Mouse (Mus musculus) CH12.LX (cell line): ENCODE measurements at regions not wholly inside any gene's neighbourhood (a gene's known extent, or its start where the extent isn't known, plus 50 kb on each side); places are given as distances from the start of the nearest gene placed in this dataset.

ENCODE experiments used
- DNase-seq: peaks from one replicate; pipeline ENCODE4 v3.0.0-alpha.2; 2013; ENCODE audit errors: extremely low read depth
- H3K27ac ChIP-seq: 2 replicates; pipeline ENCODE4 v1.5.1; 2012; ENCODE audit warnings: low read depth, mild to moderate bottlenecking, control low read depth, moderate library complexity; ENCODE audit not compliant: insufficient read depth
- H3K27me3 ChIP-seq: replicated peaks from 2 replicates; pipeline ENCODE3; 2012; ENCODE audit warnings: inconsistent platforms
- H3K36me3 ChIP-seq, 2 experiments: replicated peaks in 1 of 2; 2 replicates each; pipeline versions ENCODE3 to v1.6.1; 2012; ENCODE audit warnings: inconsistent platforms in 1 of 2, low read length in 1 of 2, mild to moderate bottlenecking in 1 of 2, mixed read lengths in 1 of 2, moderate library complexity in 1 of 2; ENCODE audit not compliant: control insufficient read depth in 1 of 2, insufficient read depth in 1 of 2
- H3K4me1 ChIP-seq, 2 experiments: 2 replicates each; pipeline ENCODE4 v1.6.1; 2012; ENCODE audit warnings: inconsistent platforms in 1 of 2, moderate library complexity in 1 of 2; ENCODE audit not compliant: insufficient read depth in 2 of 2, control insufficient read depth in 1 of 2
- H3K4me2 ChIP-seq: 2 replicates; pipeline ENCODE4 v1.6.1; 2012; ENCODE audit warnings: low read depth, mild to moderate bottlenecking, control low read depth; ENCODE audit not compliant: poor library complexity, insufficient read depth, severe bottlenecking
- H3K4me3 ChIP-seq, 3 experiments: fragments of 150-350 bp in 1 of 3; sonication (generic) in 1 of 3; replicated peaks in 1 of 3; 2 replicates each; pipeline versions ENCODE3 to v1.5.1; 2011 to 2012; ENCODE audit warnings: low read depth in 2 of 3, low read length in 2 of 3, mild to moderate bottlenecking in 2 of 3, moderate library complexity in 2 of 3, control low read depth in 1 of 3, improper control_type of control experiment in 1 of 3, inconsistent platforms in 1 of 3, mixed read lengths in 1 of 3; ENCODE audit not compliant: poor library complexity in 1 of 3
- H3K79me2 ChIP-seq: replicated peaks from 2 replicates; pipeline ENCODE4 v1.6.1; 2012; ENCODE audit warnings: mild to moderate bottlenecking, moderate library complexity; ENCODE audit not compliant: control insufficient read depth, poor library complexity, insufficient read depth, severe bottlenecking; ENCODE audit errors: extremely low read depth
- H3K9ac ChIP-seq: 2 replicates; pipeline ENCODE4 v1.6.1; 2012; ENCODE audit warnings: low read depth, mild to moderate bottlenecking, control low read depth, moderate library complexity; ENCODE audit not compliant: insufficient read depth
- H3K9me3 ChIP-seq: replicated peaks from 2 replicates; pipeline ENCODE3; 2012; ENCODE audit warnings: low read length, inconsistent platforms, mixed read lengths
- BHLHE40 ChIP-seq: IDR thresholded peaks from 2 replicates; pipeline ENCODE4 v1.6.1; 2011; ENCODE audit warnings: mild to moderate bottlenecking, low read depth, low read length, improper control_type of control experiment
- CHD2 ChIP-seq: IDR thresholded peaks from 2 replicates; pipeline ENCODE4 v1.6.1; 2011; ENCODE audit warnings: low read length, improper control_type of control experiment
- CTCF ChIP-seq, 2 experiments: IDR thresholded peaks in 1 of 2; conservative IDR thresholded peaks in 1 of 2; 2 replicates each; pipeline ENCODE4 v1.5.1; 2011 to 2012; ENCODE audit warnings: low read depth in 2 of 2, low read length in 2 of 2, improper control_type of control experiment in 1 of 2, inconsistent platforms in 1 of 2, mild to moderate bottlenecking in 1 of 2, moderate library complexity in 1 of 2
- E2F4 ChIP-seq: IDR thresholded peaks from 2 replicates; pipeline ENCODE4 v1.6.1; 2011; ENCODE audit warnings: low read depth, low read length, improper control_type of control experiment; ENCODE audit not compliant: insufficient replicate concordance
- ELF1 ChIP-seq: IDR thresholded peaks from 2 replicates; pipeline ENCODE4 v1.6.1; 2014; ENCODE audit warnings: low read depth, mild to moderate bottlenecking, inconsistent platforms, low read length, improper control_type of control experiment
- ETS1 ChIP-seq: conservative IDR thresholded peaks from 2 replicates; pipeline ENCODE4 v1.6.1; 2012; ENCODE audit warnings: low read depth, mild to moderate bottlenecking, inconsistent platforms, low read length, improper control_type of control experiment, moderate library complexity
- GABPA ChIP-seq: IDR thresholded peaks from 2 replicates; pipeline ENCODE4 v1.6.1; 2012; ENCODE audit warnings: low read depth, low read length, improper control_type of control experiment, inconsistent platforms; ENCODE audit not compliant: insufficient replicate concordance
- HCFC1 ChIP-seq: IDR thresholded peaks from 2 replicates; pipeline ENCODE4 v1.6.1; 2012; ENCODE audit warnings: low read depth, mild to moderate bottlenecking, inconsistent platforms, low read length, improper control_type of control experiment
- MAFK ChIP-seq: IDR thresholded peaks from 2 replicates; pipeline ENCODE4 v1.6.1; 2011; ENCODE audit warnings: low read length, improper control_type of control experiment; ENCODE audit not compliant: insufficient replicate concordance
- MAX ChIP-seq: IDR thresholded peaks from 2 replicates; pipeline ENCODE4 v1.6.1; 2011; ENCODE audit warnings: low read length, improper control_type of control experiment
- MAZ ChIP-seq: IDR thresholded peaks from 2 replicates; pipeline ENCODE4 v1.6.1; 2012; ENCODE audit warnings: low read depth, mild to moderate bottlenecking, inconsistent platforms, low read length, improper control_type of control experiment, moderate library complexity
- MEF2A ChIP-seq: IDR thresholded peaks from 2 replicates; pipeline ENCODE4 v1.6.1; 2014; ENCODE audit warnings: low read depth, mild to moderate bottlenecking, inconsistent platforms, low read length, improper control_type of control experiment, borderline replicate concordance
- MXI1 ChIP-seq: IDR thresholded peaks from 2 replicates; pipeline ENCODE4 v1.6.1; 2011; ENCODE audit warnings: mild to moderate bottlenecking, low read depth, low read length, improper control_type of control experiment
- PAX5 ChIP-seq: IDR thresholded peaks from 2 replicates; pipeline ENCODE4 v1.6.1; 2012; ENCODE audit warnings: low read length, inconsistent platforms, mixed read lengths
- POLR2AphosphoS2 ChIP-seq: IDR thresholded peaks from 2 replicates; pipeline ENCODE4 v1.6.1; 2011; ENCODE audit warnings: low read depth, low read length, improper control_type of control experiment
- RAD21 ChIP-seq: IDR thresholded peaks from 2 replicates; pipeline ENCODE4 v1.6.1; 2011; ENCODE audit warnings: low read depth, mild to moderate bottlenecking, low read length, improper control_type of control experiment, moderate library complexity
- RCOR1 ChIP-seq: conservative IDR thresholded peaks from 2 replicates; pipeline ENCODE4 v1.6.1; 2012; ENCODE audit warnings: low read depth, mild to moderate bottlenecking, inconsistent platforms, low read length, improper control_type of control experiment
- SMC3 ChIP-seq: IDR thresholded peaks from 2 replicates; pipeline ENCODE4 v1.6.1; 2011; ENCODE audit warnings: low read depth, low read length, improper control_type of control experiment
- TBP ChIP-seq: conservative IDR thresholded peaks from 2 replicates; pipeline ENCODE4 v1.6.1; 2011; ENCODE audit warnings: low read depth, low read length, improper control_type of control experiment
- UBTF ChIP-seq: IDR thresholded peaks from 2 replicates; pipeline ENCODE4 v1.6.1; 2012; ENCODE audit warnings: low read depth, mild to moderate bottlenecking, inconsistent platforms, low read length, improper control_type of control experiment, moderate library complexity
- ZC3H11A ChIP-seq: IDR thresholded peaks from 2 replicates; pipeline ENCODE4 v1.6.1; 2012; ENCODE audit warnings: low read depth, mild to moderate bottlenecking, inconsistent platforms, low read length, improper control_type of control experiment
- dilution Hi-C: fragments of 300-500 bp; cut with MboI; formaldehyde crosslinking; loops from 2 replicates; pipeline ENCODE4 v1.14.3; 2020; ENCODE audit warnings: low sequenced_read_pairs; ENCODE audit not compliant: extremely low pct_unique_long_range_greater_than_20kb, extremely low pct_ligation_motif_present
- in situ Hi-C: fragments of 300-500 bp; cut with MboI; formaldehyde crosslinking; loops from 3 replicates; pipeline ENCODE4 v1.14.3; 2019; ENCODE audit warnings: low sequenced_read_pairs, low pct_ligation_motif_present, low pct_unique_long_range_greater_than_20kb, mixed read lengths

GRCm38 (mm10) chr3:144013481-144014125, 191.4 kb downstream of the Lmo4 start:
- no peaks in the 10 kb centered on the region for H3K79me2 ChIP-seq
- TF ChIP-seq BHLHE40 (no peak), ETS1 (no peak), GABPA (no peak), ELF1 (no peak), PAX5 (no peak), SMC3 (no peak), MAFK (no peak)
- DNase-seq = no peak
- in situ Hi-C loops (no loop called here), dilution Hi-C loops (no loop called here)
- no peak overlapping the region for H3K27ac ChIP-seq
- no peak overlapping the region for H3K4me3 ChIP-seq
- no peaks in the 10 kb centered on the region for H3K36me3 ChIP-seq
- H3K27me3 ChIP-seq = no peaks in the 10 kb centered on the region
- no peak overlapping the region for H3K4me2 ChIP-seq
- no peaks in the 10 kb centered on the region for H3K9me3 ChIP-seq
- H3K4me1 ChIP-seq = peaks cover 6 to 23% of the 10 kb centered on the region in 2 experiments
- H3K9ac ChIP-seq = no peak overlapping the region

GRCm38 (mm10) chr3:144012820-144013219, 192.2 kb downstream of the Lmo4 start:
- Histone ChIP-seq H3K4me1 (peaks cover 6 to 26% of the 10 kb centered on the region in 2 experiments), H3K9me3 (no peaks in the 10 kb centered on the region), H3K4me2 (no peak overlapping the region), H3K27ac (no peak overlapping the region), H3K27me3 (no peaks in the 10 kb centered on the region), H3K36me3 (no peaks in the 10 kb centered on the region), H3K79me2 (no peaks in the 10 kb centered on the region), H3K9ac (no peak overlapping the region), H3K4me3 (no peak overlapping the region)
- in situ Hi-C loops = no loop called here
- DNase-seq = no peak
- no peak for TF ChIP-seq TBP
- dilution Hi-C loops = no loop called here

- no peaks in the 10 kb centered on the region for H3K27me3 ChIP-seq
- H3K4me3 ChIP-seq = no peak overlapping the region
- dilution Hi-C loops (no loop called here), in situ Hi-C loops (no loop called here)
- H3K9me3 ChIP-seq = no peaks in the 10 kb centered on the region
- H3K79me2 ChIP-seq = no peaks in the 10 kb centered on the region
- peaks cover 6 to 32% of the 10 kb centered on the region in 2 experiments for H3K4me1 ChIP-seq
- no peaks in the 10 kb centered on the region for H3K36me3 ChIP-seq
- DNase-seq = no peak
- no peak for TF ChIP-seq RAD21
- TF ChIP-seq MAZ = no peak
- no peak for TF ChIP-seq E2F4
- no peak for TF ChIP-seq CTCF (conservative IDR thresholded peaks at IDR 0.05 in 1 of 2, IDR thresholded peaks at IDR 0.05 in 1 of 2; ENCODE audit: low read depth in 2 of 2, low read length in 2 of 2)
- TF ChIP-seq PAX5 = no peak
- no peak for TF ChIP-seq SMC3
- no peak for TF ChIP-seq TBP
- TF ChIP-seq RCOR1 = no peak
- no peak for TF ChIP-seq ZC3H11A
- TF ChIP-seq UBTF = no peak
- no peak for TF ChIP-seq MEF2A
- TF ChIP-seq GABPA = no peak
- no peak for TF ChIP-seq CHD2
- no peak for TF ChIP-seq HCFC1
- TF ChIP-seq MAX = no peak
- no peak for TF ChIP-seq POLR2AphosphoS2
- TF ChIP-seq MXI1 = no peak
- TF ChIP-seq MAFK = no peak
- H3K4me2 ChIP-seq = no peak overlapping the region
- no peak overlapping the region for H3K27ac ChIP-seq
- no peak overlapping the region for H3K9ac ChIP-seq
These were observed 192.8 kb downstream of the Lmo4 start for GRCm38 (mm10) chr3:144012173-144012572.
